ENCODE assay signal across 19 mouse cellular contexts in genomic region chr4:141653813-141654212, GRCm38 (mm10). TPM values are rescaled to one million over a fixed set of nuclear protein-coding genes. Genes with fewer than 3 reads are reported as not detected.
DNase-seq lines count a peak whose midpoint lies in the region; ATAC-seq and TF ChIP-seq lines count a peak whose summit lies in the region.
"Had no signal": no experiment of that assay in that cellular context is flagged by ENCODE, and none has a peak within 500 bp of the region (broad histone marks: within the 10 kb centered on the region; RNA-seq: fewer than 3 reads in every experiment).

No protein-coding gene starts in this region.

- H3K27ac ChIP-seq in heart, postnatal 0 days (ENCODE audit: low read depth), result peak overlapping the region; percentile 30; the same call in 1 of the 2 replicates
- H3K27ac ChIP-seq in midbrain, embryonic 15.5 days, result peak overlapping the region; percentile 10; the same call in 1 of the 2 replicates
- H3K27ac ChIP-seq in midbrain, embryonic 14.5 days (replicated peaks; ENCODE audit: low read depth, low read length), result no peak overlapping the region
- peak overlapping the region; percentile 46 for H3K27ac ChIP-seq in hindbrain, embryonic 15.5 days (replicated peaks)
- no peak overlapping the region for H3K27ac ChIP-seq in forebrain, embryonic 15.5 days (replicated peaks)
- H3K27ac ChIP-seq: left cerebral cortex, adult 2 months; liver, embryonic 13.5 days; macrophage had no signal

- H3K36me3 ChIP-seq in heart, postnatal 0 days (replicated peaks; ENCODE audit: control insufficient read depth, insufficient read depth, low read length), result peaks cover 20% of the 10 kb centered on the region
- no peaks in the 10 kb centered on the region for H3K36me3 ChIP-seq in midbrain, embryonic 15.5 days (replicated peaks)
- peaks cover 30% of the 10 kb centered on the region for H3K36me3 ChIP-seq in midbrain, embryonic 14.5 days (ENCODE audit: control insufficient read depth, insufficient read depth, low read length)
- peaks cover 13% of the 10 kb centered on the region; the same call in 1 of the 2 replicates for H3K36me3 ChIP-seq in hindbrain, embryonic 15.5 days
- H3K36me3 ChIP-seq in forebrain, embryonic 15.5 days, result peaks cover 10% of the 10 kb centered on the region; the same call in 1 of the 2 replicates

- H3K9me3 ChIP-seq in heart, postnatal 0 days (replicated peaks; ENCODE audit: control insufficient read depth, low read length), result no peaks in the 10 kb centered on the region
- H3K9me3 ChIP-seq in midbrain, embryonic 15.5 days, result no peaks in the 10 kb centered on the region
- no peaks in the 10 kb centered on the region for H3K9me3 ChIP-seq in midbrain, embryonic 14.5 days (ENCODE audit: control insufficient read depth, low read length)
- no peaks in the 10 kb centered on the region for H3K9me3 ChIP-seq in hindbrain, embryonic 15.5 days
- H3K9me3 ChIP-seq in forebrain, embryonic 15.5 days, result no peaks in the 10 kb centered on the region
- H3K9me3 ChIP-seq: G1E; liver, embryonic 13.5 days had no signal

- DNase-seq in heart, postnatal 0 days (ENCODE audit: low spot score), result no peak
- no peak for DNase-seq in heart, postnatal 25 days (ENCODE audit: low spot score)
- DNase-seq in midbrain, embryonic 14.5 days, result no peak
- peak; percentile 54 for DNase-seq in lung, postnatal 25 days (ENCODE audit: low spot score)
- no peak for DNase-seq in thymus, postnatal 25 days
- DNase-seq: cerebellum, postnatal 10 days; kidney, adult 11 months; kidney, postnatal 10 days; liver, embryonic 13.5 days had no signal

- WGBS in heart, postnatal 0 days, result 87% methylated on average over 13 of the region's 13 CpGs
- WGBS in midbrain, embryonic 15.5 days, result 90% methylated on average over 13 of the region's 13 CpGs
- WGBS in midbrain, embryonic 14.5 days, result 93% methylated on average over 13 of the region's 13 CpGs
- WGBS in hindbrain, embryonic 15.5 days, result 78% methylated on average over 13 of the region's 13 CpGs
- 87% methylated on average over 13 of the region's 13 CpGs for WGBS in forebrain, embryonic 15.5 days

- TF ChIP-seq CTCF in heart, postnatal 0 days (IDR thresholded peaks at IDR 0.05; ENCODE audit: low read depth), result no peak

- H3K27me3 ChIP-seq in heart, postnatal 0 days (ENCODE audit: control insufficient read depth, insufficient read depth, low read length), result no peaks in the 10 kb centered on the region
- H3K27me3 ChIP-seq in midbrain, embryonic 15.5 days (replicated peaks), result no peaks in the 10 kb centered on the region
- H3K27me3 ChIP-seq in midbrain, embryonic 14.5 days (ENCODE audit: control insufficient read depth, insufficient read depth, low read length), result no peaks in the 10 kb centered on the region
- no peaks in the 10 kb centered on the region for H3K27me3 ChIP-seq in hindbrain, embryonic 15.5 days
- H3K27me3 ChIP-seq in forebrain, embryonic 15.5 days, result no peaks in the 10 kb centered on the region
- H3K27me3 ChIP-seq: liver, embryonic 13.5 days had no signal

- H3K4me3 ChIP-seq in heart, postnatal 0 days (ENCODE audit: low read depth, low read length), result no peak overlapping the region
- H3K4me3 ChIP-seq in midbrain, embryonic 15.5 days, result no peak overlapping the region
- no peak overlapping the region for H3K4me3 ChIP-seq in midbrain, embryonic 14.5 days (replicated peaks; ENCODE audit: low read depth, low read length)
- H3K4me3 ChIP-seq in hindbrain, embryonic 15.5 days, result no peak overlapping the region
- H3K4me3 ChIP-seq in forebrain, embryonic 15.5 days, result no peak overlapping the region
- H3K4me3 ChIP-seq: left cerebral cortex, adult 2 months; liver, embryonic 13.5 days had no signal

- H3K9ac ChIP-seq in heart, postnatal 0 days (replicated peaks; ENCODE audit: low read depth, low read length), result no peak overlapping the region
- H3K9ac ChIP-seq in midbrain, embryonic 15.5 days, result no peak overlapping the region
- no peak overlapping the region for H3K9ac ChIP-seq in midbrain, embryonic 14.5 days (replicated peaks; ENCODE audit: low read length)
- H3K9ac ChIP-seq in hindbrain, embryonic 15.5 days, result no peak overlapping the region
- no peak overlapping the region for H3K9ac ChIP-seq in forebrain, embryonic 15.5 days (replicated peaks)
- H3K9ac ChIP-seq: liver, embryonic 13.5 days had no signal

- ATAC-seq in heart, postnatal 0 days (ENCODE audit: insufficient read depth, low read depth), result no peak
- no peak for ATAC-seq in midbrain, embryonic 15.5 days (replicated peaks)
- no peak for ATAC-seq in midbrain, embryonic 14.5 days (ENCODE audit: low FRiP score, low TSS enrichment)
- no peak for ATAC-seq in hindbrain, embryonic 15.5 days (ENCODE audit: low FRiP score, low read depth)
- ATAC-seq in forebrain, embryonic 15.5 days (replicated peaks), result no peak
- ATAC-seq: forebrain, embryonic 14.5 days had no signal

- no peak for TF ChIP-seq EP300 in heart, postnatal 0 days (IDR thresholded peaks at IDR 0.05; ENCODE audit: low read depth)

- H3K4me1 ChIP-seq in heart, postnatal 0 days (ENCODE audit: control insufficient read depth, insufficient read depth), result peaks cover 37% of the 10 kb centered on the region
- peaks cover 2% of the 10 kb centered on the region; the same call in 1 of the 2 replicates for H3K4me1 ChIP-seq in midbrain, embryonic 15.5 days
- H3K4me1 ChIP-seq in midbrain, embryonic 14.5 days (ENCODE audit: control insufficient read depth, insufficient read depth, low read length), result peaks cover 4% of the 10 kb centered on the region; the same call in 1 of the 2 replicates
- H3K4me1 ChIP-seq in hindbrain, embryonic 15.5 days (replicated peaks), result peaks cover 23% of the 10 kb centered on the region
- peaks cover 9% of the 10 kb centered on the region for H3K4me1 ChIP-seq in forebrain, embryonic 15.5 days

- H3K4me2 ChIP-seq in heart, postnatal 0 days (ENCODE audit: low read depth, low read length), result no peak overlapping the region
- H3K4me2 ChIP-seq in midbrain, embryonic 15.5 days, result no peak overlapping the region
- no peak overlapping the region for H3K4me2 ChIP-seq in midbrain, embryonic 14.5 days (ENCODE audit: low read length)
- H3K4me2 ChIP-seq in hindbrain, embryonic 15.5 days, result no peak overlapping the region
- no peak overlapping the region for H3K4me2 ChIP-seq in forebrain, embryonic 15.5 days (replicated peaks)
- H3K4me2 ChIP-seq: liver, embryonic 13.5 days had no signal

- intact Hi-C loops in heart, postnatal 25 days (cut with DNase I), result no loop called here

RNA-seq across cellular contexts. Expression of gene Plekhm2, which starts 10.9 kb away (rescaled TPM):
- total RNA-seq in heart, postnatal 0 days (2014; rRNA removed; ENCODE audit: low replicate concordance), result 43.3 and 52.9 TPM in 2 replicates
- polyA plus RNA-seq in heart, postnatal 0 days (2015; fragmentation: Nextera tagmentation; extraction: Ambion mirVana), result 5.6 and 7.0 TPM in 2 replicates
- 100 to 1,000 TPM in 1 of 2 experiments, 10 to 100 TPM in 1; 94.1 to 109 TPM for total RNA-seq in heart, postnatal 25 days (2021)
- polyA plus RNA-seq in midbrain, embryonic 15.5 days (2015; fragmentation: Nextera tagmentation; extraction: Ambion mirVana), result 9.7 and 10.7 TPM in 2 replicates
- 5.1 and 8.4 TPM in 2 replicates for polyA plus RNA-seq in midbrain, embryonic 14.5 days (2014; fragmentation: Nextera tagmentation; extraction: Ambion mirVana)
- polyA plus RNA-seq in hindbrain, embryonic 15.5 days (2015; fragmentation: Nextera tagmentation; extraction: Ambion mirVana), result 8.2 and 9.9 TPM in 2 replicates
- polyA plus RNA-seq in forebrain, embryonic 15.5 days (2015; fragmentation: Nextera tagmentation; extraction: Ambion mirVana), result 7.6 TPM in 2 replicates

RNA-seq across cellular contexts. Expression of gene Slc25a34, which starts 30.2 kb away (rescaled TPM):
- 12.8 and 56.2 TPM in 2 replicates for total RNA-seq in heart, postnatal 0 days (2014; rRNA removed; ENCODE audit: low replicate concordance)
- 17.9 and 20.6 TPM in 2 replicates for polyA plus RNA-seq in heart, postnatal 0 days (2015; fragmentation: Nextera tagmentation; extraction: Ambion mirVana)
- total RNA-seq in heart, postnatal 25 days (2021), result 100 to 1,000 TPM; 105 to 117 TPM
- 0.26 and 0.61 TPM in 2 replicates for polyA plus RNA-seq in midbrain, embryonic 15.5 days (2015; fragmentation: Nextera tagmentation; extraction: Ambion mirVana)
- 0.11 TPM in 1 of 2 replicates, not detected in the other for polyA plus RNA-seq in midbrain, embryonic 14.5 days (2014; fragmentation: Nextera tagmentation; extraction: Ambion mirVana)
- polyA plus RNA-seq in hindbrain, embryonic 15.5 days (2015; fragmentation: Nextera tagmentation; extraction: Ambion mirVana), result 0.19 and 0.28 TPM in 2 replicates
- polyA plus RNA-seq in forebrain, embryonic 15.5 days (2015; fragmentation: Nextera tagmentation; extraction: Ambion mirVana), result 0.06 and 0.14 TPM in 2 replicates
- total RNA-seq: hematopoietic stem cell, adult 5-6 weeks had no signal
- polyA plus RNA-seq: forebrain, embryonic 14.5 days; G1E; limb, embryonic 11.5 days had no signal

RNA-seq across cellular contexts. Expression of gene Rsc1a1, which starts 31.6 kb away (rescaled TPM):
- total RNA-seq in heart, postnatal 0 days (2014; rRNA removed; ENCODE audit: low replicate concordance), result 2.1 and 11.9 TPM in 2 replicates
- not detected in 2 replicates for polyA plus RNA-seq in heart, postnatal 0 days (2015; fragmentation: Nextera tagmentation; extraction: Ambion mirVana)
- total RNA-seq in heart, postnatal 25 days (2021), result not detected
- polyA plus RNA-seq in midbrain, embryonic 15.5 days (2015; fragmentation: Nextera tagmentation; extraction: Ambion mirVana), result 0.49 and 0.53 TPM in 2 replicates
- polyA plus RNA-seq in midbrain, embryonic 14.5 days (2014; fragmentation: Nextera tagmentation; extraction: Ambion mirVana), result not detected in 2 replicates
- polyA plus RNA-seq in hindbrain, embryonic 15.5 days (2015; fragmentation: Nextera tagmentation; extraction: Ambion mirVana), result 0.51 TPM in 1 of 2 replicates, not detected in the other
- not detected in 2 replicates for polyA plus RNA-seq in forebrain, embryonic 15.5 days (2015; fragmentation: Nextera tagmentation; extraction: Ambion mirVana)
- polyA plus RNA-seq: macrophage had no signal

RNA-seq across cellular contexts. Expression of gene Tmem82, which starts 35.4 kb away (rescaled TPM):
- total RNA-seq in heart, postnatal 0 days (2014; rRNA removed; ENCODE audit: low replicate concordance), result 0.89 and 6.1 TPM in 2 replicates
- polyA plus RNA-seq in heart, postnatal 0 days (2015; fragmentation: Nextera tagmentation; extraction: Ambion mirVana), result 6.8 and 7.3 TPM in 2 replicates
- 10 to 100 TPM; 21.2 to 28.9 TPM for total RNA-seq in heart, postnatal 25 days (2021)
- polyA plus RNA-seq in midbrain, embryonic 15.5 days (2015; fragmentation: Nextera tagmentation; extraction: Ambion mirVana), result 0.32 and 0.65 TPM in 2 replicates
- 0.08 and 0.16 TPM in 2 replicates for polyA plus RNA-seq in midbrain, embryonic 14.5 days (2014; fragmentation: Nextera tagmentation; extraction: Ambion mirVana)
- polyA plus RNA-seq in hindbrain, embryonic 15.5 days (2015; fragmentation: Nextera tagmentation; extraction: Ambion mirVana), result 0.36 and 0.58 TPM in 2 replicates
- 0.17 TPM in 2 replicates for polyA plus RNA-seq in forebrain, embryonic 15.5 days (2015; fragmentation: Nextera tagmentation; extraction: Ambion mirVana)
- total RNA-seq: neutrophil, adult 5-6 weeks had no signal
- polyA plus RNA-seq: forebrain, embryonic 14.5 days; G1E had no signal

RNA-seq across cellular contexts. Expression of gene Fblim1, which starts 47.9 kb away (rescaled TPM):
- total RNA-seq in heart, postnatal 0 days (2014; rRNA removed; ENCODE audit: low replicate concordance), result 48.3 and 61.5 TPM in 2 replicates
- 47.1 and 57.5 TPM in 2 replicates for polyA plus RNA-seq in heart, postnatal 0 days (2015; fragmentation: Nextera tagmentation; extraction: Ambion mirVana)
- 100 to 1,000 TPM; 298 to 316 TPM for total RNA-seq in heart, postnatal 25 days (2021)
- polyA plus RNA-seq in midbrain, embryonic 15.5 days (2015; fragmentation: Nextera tagmentation; extraction: Ambion mirVana), result 35.2 and 41.0 TPM in 2 replicates
- polyA plus RNA-seq in midbrain, embryonic 14.5 days (2014; fragmentation: Nextera tagmentation; extraction: Ambion mirVana), result 32.6 and 34.2 TPM in 2 replicates
- 37.7 and 49.9 TPM in 2 replicates for polyA plus RNA-seq in hindbrain, embryonic 15.5 days (2015; fragmentation: Nextera tagmentation; extraction: Ambion mirVana)
- polyA plus RNA-seq in forebrain, embryonic 15.5 days (2015; fragmentation: Nextera tagmentation; extraction: Ambion mirVana), result 17.4 and 22.6 TPM in 2 replicates
- polyA plus RNA-seq: G1E had no signal

Comparison
In these comparisons a context has a peak if more than half of its experiments do, and no peak if none do; other contexts are left out.
1. H3K27ac ChIP-seq: peak in heart, postnatal 0 days (single experiment), midbrain, embryonic 15.5 days (single experiment) and hindbrain, embryonic 15.5 days (single experiment); none in midbrain, embryonic 14.5 days (single experiment) and forebrain, embryonic 15.5 days (single experiment).
2. RNA of gene Slc25a34, which starts 30.2 kb away (polyA plus RNA-seq): 17.9 to 20.6 TPM in heart, postnatal 0 days; 0.26 to 0.61 TPM in midbrain, embryonic 15.5 days, 0.19 to 0.28 TPM in hindbrain, embryonic 15.5 days, 0.06 to 0.14 TPM in forebrain, embryonic 15.5 days and 0.11 TPM in midbrain, embryonic 14.5 days; every median in the first group is over 10 times any median in the second.